Mouse (Mus musculus) heart, embryonic 16.5 days (tissue): Measurements from ENCODE around the gene Fancd2. TPM values are rescaled to one million over a fixed set of nuclear protein-coding genes. Genes with fewer than 3 reads are reported as not detected.
A peak's percentile ranks its signal among the peaks of the same experiment; 100 is the strongest.

Experiments used
- ATAC-seq: fragments of 200-750 bp; cut with Nextera tagmentation; replicated peaks from 2 replicates; pipeline ENCODE4 v1.8.0; 2017; ENCODE audit warnings: moderate number of reproducible peaks; ENCODE audit not compliant: insufficient read depth, low FRiP score; ENCODE audit errors: extremely low read depth
- H3K27ac ChIP-seq: fragments of 300-500 bp; sonication (generic); 2 replicates; pipeline ENCODE4 v1.5.1; 2014; ENCODE audit warnings: mild to moderate bottlenecking, low read length, control low read depth, moderate library complexity
- H3K27me3 ChIP-seq: fragments of 300-500 bp; sonication (generic); 2 replicates; pipeline ENCODE4 v1.6.1; 2014; ENCODE audit warnings: low read length, mixed read lengths; ENCODE audit not compliant: control insufficient read depth, insufficient read depth
- H3K36me3 ChIP-seq: fragments of 300-500 bp; sonication (generic); 2 replicates; pipeline ENCODE4 v1.6.1; 2014; ENCODE audit not compliant: control insufficient read depth, insufficient read depth
- H3K4me1 ChIP-seq: fragments of 300-500 bp; sonication (generic); 2 replicates; pipeline ENCODE4 v1.6.1; 2014; ENCODE audit warnings: low read length, mixed read lengths; ENCODE audit not compliant: control insufficient read depth, insufficient read depth
- H3K4me2 ChIP-seq: fragments of 300-500 bp; sonication (generic); 2 replicates; pipeline ENCODE4 v1.6.1; 2014; ENCODE audit warnings: low read depth, mild to moderate bottlenecking, control low read depth, low read length
- H3K4me3 ChIP-seq: fragments of 300-500 bp; sonication (generic); 2 replicates; pipeline ENCODE4 v1.5.1; 2014; ENCODE audit warnings: mild to moderate bottlenecking, control low read depth, low read length
- H3K9ac ChIP-seq: fragments of 300-500 bp; sonication (generic); 2 replicates; pipeline ENCODE4 v1.6.1; 2014; ENCODE audit warnings: low read length, control low read depth
- H3K9me3 ChIP-seq: fragments of 300-500 bp; sonication (generic); replicated peaks from 2 replicates; pipeline ENCODE4 v1.6.1; 2016; ENCODE audit warnings: low read length; ENCODE audit not compliant: control insufficient read depth
- WGBS: fragments of 180-500 bp; shearing (Covaris S2); extraction: QIAGEN DNeasy Blood & Tissue Kit; methylation state at CpG from one replicate; pipeline ENCODE4 v1.1.7; 2014; 5-methylcytosine and 5-hydroxymethylcytosine counted together
- polyA plus RNA-seq: library from polyadenylated mRNA; unstranded; fragments of >200 nt; fragmentation: Nextera tagmentation; extraction: Ambion mirVana; gene quantifications from 2 replicates; pipeline ENCODE4 v1.2.1, GENCODE M21; 2015

Fancd2 gene
- polyA plus RNA-seq, 1 experiment from 2014 or later, result 8.4 TPM

- H3K27me3 ChIP-seq, result no peaks in the 10 kb centered on the region
- H3K4me2 ChIP-seq, result peak overlapping the region; percentile 51
- peak overlapping the region; percentile 42 for H3K9ac ChIP-seq
- H3K4me1 ChIP-seq, result peaks cover 19% of the 10 kb centered on the region
- WGBS, result 36% methylated on average over 8 of the region's 8 CpGs
- H3K27ac ChIP-seq, result peak overlapping the region; percentile 74
- no peaks in the 10 kb centered on the region; the same call in 1 of the 2 replicates for H3K9me3 ChIP-seq
- peak overlapping the region; percentile 3; the same call in 1 of the 2 replicates for H3K4me3 ChIP-seq
- peak; percentile 43; the same call in 1 of the 2 replicates for ATAC-seq
- H3K36me3 ChIP-seq, result peaks cover 41% of the 10 kb centered on the region
Measured at GRCm38 (mm10) chr6:113612258-113612969, 80.9 kb downstream of the Fancd2 start.

DNA sequence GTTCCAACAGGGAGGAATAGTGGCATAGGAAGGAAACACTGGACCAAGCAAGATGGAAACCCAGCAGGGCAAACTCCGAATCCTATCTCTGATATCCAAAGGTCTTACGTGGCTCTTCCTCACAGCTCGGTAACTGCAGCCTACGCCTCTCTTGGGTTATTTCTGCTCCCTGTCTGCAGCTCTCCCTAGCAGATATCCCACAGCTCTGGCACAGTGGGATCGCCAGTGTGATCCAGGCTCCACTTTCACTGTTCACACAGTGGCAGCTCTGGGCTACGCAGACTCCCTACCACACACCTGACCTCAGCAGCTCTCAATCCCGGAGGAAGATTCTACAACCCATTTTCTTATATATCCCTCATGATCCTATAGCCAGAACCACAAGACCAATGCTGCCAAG lies 82.7 kb downstream of the Fancd2 start:
- Histone ChIP-seq H3K36me3 (peaks cover 48% of the 10 kb centered on the region), H3K27me3 (no peaks in the 10 kb centered on the region), H3K9ac (no peak overlapping the region), H3K4me1 (peaks cover 19% of the 10 kb centered on the region), H3K27ac (no peak overlapping the region), H3K4me2 (no peak overlapping the region), H3K9me3 (no peaks in the 10 kb centered on the region; the same call in 1 of the 2 replicates), H3K4me3 (no peak overlapping the region)
- 89% methylated on average over 7 of the region's 7 CpGs for WGBS
- no peak for ATAC-seq

DNA sequence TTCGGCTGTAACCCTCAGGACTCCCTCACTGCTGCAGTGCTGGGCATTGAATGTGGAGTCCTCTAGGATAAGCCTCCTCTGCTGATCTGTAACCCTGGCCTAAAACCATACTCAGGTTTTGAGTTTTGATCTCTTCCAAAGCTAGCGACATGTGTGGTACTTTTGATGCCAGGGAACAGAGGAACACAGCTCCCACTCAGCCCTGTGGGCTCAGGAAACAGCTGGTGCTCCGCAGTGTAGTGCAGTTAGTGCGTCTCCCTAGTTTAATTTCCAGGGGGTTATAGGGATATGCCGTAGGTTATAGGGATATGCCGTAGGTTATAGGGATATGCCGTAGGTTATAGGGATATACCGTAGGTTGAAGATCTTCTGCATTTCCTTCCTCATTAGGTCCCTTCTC lies 83.5 kb downstream of the Fancd2 start:
- 93% methylated on average over 8 of the region's 8 CpGs for WGBS
- H3K27me3 ChIP-seq, result no peaks in the 10 kb centered on the region

DNA sequence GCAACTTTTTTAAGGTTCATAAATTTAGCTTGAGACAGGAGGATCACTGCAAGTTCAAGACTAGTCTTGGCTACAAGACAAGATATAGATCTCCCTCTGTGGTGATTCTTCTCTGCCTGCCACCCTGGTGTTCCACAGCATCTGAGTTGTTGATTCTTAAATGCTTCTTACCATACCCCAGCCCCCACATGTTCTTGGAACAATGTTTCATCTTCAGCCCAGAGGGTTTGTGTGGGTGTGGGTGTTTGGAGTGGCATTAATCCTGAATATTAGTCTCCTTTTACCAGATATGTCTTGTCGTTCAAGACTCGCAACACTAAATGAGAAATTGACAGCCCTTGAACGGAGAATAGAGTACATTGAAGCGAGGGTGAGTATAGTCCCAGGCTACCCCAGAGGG lies 84.0 kb downstream of the Fancd2 start:
- Histone ChIP-seq H3K36me3 (peaks cover 45% of the 10 kb centered on the region), H3K4me1 (peaks cover 20% of the 10 kb centered on the region), H3K4me3 (no peak overlapping the region), H3K27ac (no peak overlapping the region), H3K9ac (no peak overlapping the region), H3K9me3 (no peaks in the 10 kb centered on the region; the same call in 1 of the 2 replicates), H3K4me2 (no peak overlapping the region), H3K27me3 (no peaks in the 10 kb centered on the region)
- WGBS, result 92% methylated on average over 4 of the region's 4 CpGs
- ATAC-seq, result no peak

More for the DNA sequence above, 83.5 kb downstream of the Fancd2 start:
- H3K27ac ChIP-seq, result no peak overlapping the region
- no peaks in the 10 kb centered on the region; the same call in 1 of the 2 replicates for H3K9me3 ChIP-seq
- H3K4me3 ChIP-seq, result no peak overlapping the region
- H3K36me3 ChIP-seq, result peaks cover 48% of the 10 kb centered on the region
- ATAC-seq, result no peak
- H3K4me2 ChIP-seq, result no peak overlapping the region
- H3K9ac ChIP-seq, result no peak overlapping the region
- peaks cover 19% of the 10 kb centered on the region for H3K4me1 ChIP-seq

DNA sequence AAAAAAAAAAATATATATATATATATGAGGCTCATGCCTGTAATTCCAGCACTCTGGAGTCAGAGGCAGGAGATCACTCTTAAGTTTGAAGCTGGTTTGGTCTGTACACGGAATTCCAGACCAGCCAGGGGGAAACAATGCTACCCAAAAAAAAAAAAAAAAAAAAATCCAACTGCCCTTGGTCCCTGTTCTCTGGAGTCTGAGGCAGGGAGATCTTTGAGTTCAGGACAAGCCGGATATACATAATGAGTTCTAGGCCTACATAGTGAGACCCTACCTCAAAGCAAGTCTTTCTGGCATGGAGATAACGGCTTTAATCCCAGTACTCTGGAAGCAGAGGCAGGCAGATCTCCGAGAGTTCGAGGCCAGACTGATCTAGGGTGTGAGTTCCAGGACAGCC lies 91.9 kb downstream of the Fancd2 start:
- H3K36me3 ChIP-seq, result peaks cover 11% of the 10 kb centered on the region; the same call in 1 of the 2 replicates
- H3K9ac ChIP-seq, result peak overlapping the region; percentile 82; the same call in 1 of the 2 replicates
- peaks cover 15% of the 10 kb centered on the region for H3K4me1 ChIP-seq
- H3K4me3 ChIP-seq, result peak overlapping the region; percentile 62
- H3K9me3 ChIP-seq, result no peaks in the 10 kb centered on the region
- ATAC-seq, result no peak
- H3K4me2 ChIP-seq, result peak overlapping the region; percentile 78
- H3K27me3 ChIP-seq, result no peaks in the 10 kb centered on the region
- peak overlapping the region; percentile 89 for H3K27ac ChIP-seq
- 67% methylated on average over 5 of the region's 5 CpGs for WGBS

DNA sequence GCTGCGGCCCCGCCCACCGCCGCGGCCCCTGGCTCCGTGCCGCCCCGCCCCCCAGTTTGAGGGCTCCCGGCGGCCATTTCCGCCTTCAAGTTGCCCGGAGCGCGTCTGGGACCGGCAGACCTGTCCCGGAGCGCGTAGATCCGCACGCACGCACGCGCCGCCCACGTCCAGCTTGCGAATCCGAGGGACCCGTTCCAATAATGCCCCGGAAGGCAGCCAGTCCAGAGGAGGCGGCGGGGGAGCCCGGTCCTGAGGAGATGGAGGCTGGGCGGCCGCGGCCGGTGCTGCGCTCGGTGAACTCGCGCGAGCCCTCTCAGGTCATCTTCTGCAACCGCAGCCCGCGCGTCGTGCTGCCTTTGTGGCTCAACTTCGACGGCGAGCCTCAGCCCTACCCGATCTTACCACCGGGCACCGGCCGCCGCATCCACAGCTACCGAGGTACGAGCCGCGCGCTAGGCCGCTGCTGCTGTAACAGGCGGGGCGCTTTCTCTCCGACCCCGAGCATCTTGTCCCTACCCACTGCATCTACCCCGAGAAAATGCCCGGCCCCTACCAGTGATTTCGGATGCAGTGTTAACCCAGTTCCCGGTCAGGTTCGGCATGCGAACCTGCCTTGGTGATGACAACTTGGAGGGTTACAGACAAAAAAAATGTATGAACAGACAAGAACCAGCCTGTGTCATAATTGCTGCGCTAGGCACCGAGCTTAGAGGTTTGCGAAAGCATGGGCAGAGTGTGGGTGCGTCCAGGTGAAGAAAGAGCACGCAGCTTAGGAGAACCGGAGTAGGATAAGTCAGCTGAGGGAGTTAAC lies 92.7 kb downstream of the Fancd2 start, which contains the start of gene Vhl:
Gene Vhl, plus strand, starts transcription at position 19 of the 811 bp plus-strand sequence.
- ATAC-seq, result peak; percentile 92
- Histone ChIP-seq H3K9ac (peak within 1 kb of the TSS; percentile 82), H3K4me2 (peak within 1 kb of the TSS; percentile 78), H3K27ac (peak within 1 kb of the TSS; percentile 89), H3K9me3 (no peaks in the 10 kb centered on the region), H3K4me1 (peaks cover 15% of the 10 kb centered on the region), H3K4me3 (peak within 1 kb of the TSS; percentile 62), H3K27me3 (no peaks in the 10 kb centered on the region), H3K36me3 (peaks cover 14% of the 10 kb centered on the region; the same call in 1 of the 2 replicates)
- under 1% methylated on average over 67 of the region's 76 CpGs for WGBS

DNA sequence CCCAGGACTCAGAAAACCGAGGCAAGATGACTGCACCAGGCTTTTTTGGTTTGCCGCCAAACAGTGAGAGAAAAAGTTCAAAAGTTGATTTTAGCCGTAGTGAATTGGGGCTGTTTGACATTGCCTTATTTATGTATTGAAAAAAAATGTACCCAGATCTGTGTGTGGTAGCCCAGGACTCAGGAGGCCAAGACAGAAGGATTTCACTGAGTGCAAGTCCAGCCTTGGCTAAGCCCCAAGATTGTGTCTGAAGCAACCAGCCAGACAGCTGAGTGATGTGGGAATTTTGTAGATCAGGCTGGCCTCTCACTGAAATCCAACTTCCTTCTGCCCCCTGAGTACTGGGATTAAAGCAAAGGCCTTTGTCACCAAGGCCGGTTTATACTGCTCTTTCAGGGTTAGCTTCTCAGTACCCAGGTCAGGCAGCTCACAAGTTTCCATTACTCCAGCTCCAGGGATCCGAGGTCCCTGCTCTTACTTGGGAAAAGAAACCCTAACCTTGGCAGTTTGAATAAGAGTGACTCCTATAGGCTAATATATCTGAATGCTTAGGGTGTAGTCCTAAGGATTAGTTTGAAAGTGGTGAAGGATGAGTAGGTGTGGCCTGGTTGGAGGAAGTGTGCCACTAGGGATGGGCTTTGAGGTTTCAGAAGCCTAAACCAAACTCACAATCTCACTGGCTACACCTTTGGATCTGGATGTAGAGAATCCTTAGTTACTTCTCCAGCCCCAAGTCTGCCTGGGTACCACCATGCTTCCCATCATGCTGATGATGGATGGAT lies 93.7 kb downstream of the Fancd2 start:
- no peaks in the 10 kb centered on the region for H3K27me3 ChIP-seq
- no peak for ATAC-seq
- peak overlapping the region; percentile 82 for H3K9ac ChIP-seq
- 42% methylated on average over 5 of the region's 5 CpGs for WGBS
- no peak overlapping the region for H3K27ac ChIP-seq
- peak overlapping the region; percentile 78 for H3K4me2 ChIP-seq
- H3K4me3 ChIP-seq, result peak overlapping the region; percentile 62
- peaks cover 22% of the 10 kb centered on the region for H3K36me3 ChIP-seq
- H3K4me1 ChIP-seq, result peaks cover 15% of the 10 kb centered on the region
- H3K9me3 ChIP-seq, result no peaks in the 10 kb centered on the region

DNA sequence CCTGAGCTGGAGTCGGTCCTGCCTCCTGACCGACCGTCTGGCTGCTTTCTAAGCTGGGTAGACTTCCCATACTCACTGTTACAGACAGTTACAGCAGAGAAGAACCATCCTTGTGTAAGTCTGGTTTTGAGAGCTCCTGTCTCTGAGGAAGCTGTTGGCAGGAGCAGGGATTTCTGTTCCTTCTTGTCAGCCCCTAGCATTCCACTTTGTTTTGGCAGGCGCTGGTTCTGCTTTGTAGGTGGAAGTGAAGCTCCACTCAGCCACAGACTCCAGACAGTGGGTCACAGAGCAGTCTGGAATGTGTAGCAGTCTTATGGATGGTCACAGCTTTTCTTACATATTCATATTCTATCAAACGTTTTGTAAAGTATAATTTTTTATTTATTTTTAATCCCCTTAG lies 98.8 kb downstream of the Fancd2 start:
- WGBS, result 74% methylated on average over 5 of the region's 5 CpGs
- H3K27me3 ChIP-seq, result no peaks in the 10 kb centered on the region
- no peaks in the 10 kb centered on the region for H3K9me3 ChIP-seq
- no peak overlapping the region for H3K4me3 ChIP-seq
- no peak for ATAC-seq
- peaks cover 6% of the 10 kb centered on the region for H3K4me1 ChIP-seq
- peaks cover 36% of the 10 kb centered on the region for H3K36me3 ChIP-seq
- no peak overlapping the region for H3K27ac ChIP-seq
- no peak overlapping the region for H3K9ac ChIP-seq
- no peak overlapping the region for H3K4me2 ChIP-seq
